Comparison of ENCODE assay signal across 6 mouse cellular contexts in genomic region chr3:18454558-18455191, GRCm38 (mm10).
DNase-seq lines count a peak whose midpoint lies in the region; ATAC-seq and TF ChIP-seq lines count a peak whose summit lies in the region.
"Not testable (repeated sequence)": the region's sequence is repeated elsewhere in the genome, so short reads cannot be mapped to it uniquely, and the experiment has no call there.

No protein-coding gene starts in this region.

- not testable (repeated sequence) for H3K9me3 ChIP-seq in forebrain, embryonic 15.5 days; hindbrain, embryonic 11.5 days (ENCODE audit: control insufficient read depth, low read length); midbrain, embryonic 11.5 days (ENCODE audit: control insufficient read depth, low read length); midbrain, embryonic 14.5 days (ENCODE audit: control insufficient read depth, low read length); neural tube, embryonic 13.5 days

- not testable (repeated sequence) for TF ChIP-seq CTCF in brain, embryonic 14.5 days (IDR thresholded peaks at IDR 0.05; ENCODE audit: borderline replicate concordance, extremely low read depth, insufficient read depth, insufficient read length)

- H3K27ac ChIP-seq in forebrain, embryonic 15.5 days (replicated peaks), result peak overlapping the region; percentile 62; the same call in 1 of the 2 replicates
- H3K27ac ChIP-seq in hindbrain, embryonic 11.5 days (ENCODE audit: low read depth, low read length); midbrain, embryonic 11.5 days (ENCODE audit: low read depth, low read length); midbrain, embryonic 14.5 days (replicated peaks; ENCODE audit: low read depth, low read length); neural tube, embryonic 13.5 days (replicated peaks): not testable (repeated sequence)

- DNase-seq in brain, embryonic 14.5 days (ENCODE audit: low read depth), result peak; percentile 15
- DNase-seq in hindbrain, embryonic 11.5 days (ENCODE audit: low spot score), result not testable (repeated sequence)
- peak; percentile 84 for DNase-seq in midbrain, embryonic 11.5 days (ENCODE audit: low spot score, missing footprints)
- peak; percentile 2 for DNase-seq in midbrain, embryonic 14.5 days

- H3K36me3 ChIP-seq in forebrain, embryonic 15.5 days; hindbrain, embryonic 11.5 days (ENCODE audit: control insufficient read depth, insufficient read depth, low read length); midbrain, embryonic 11.5 days (ENCODE audit: control insufficient read depth, insufficient read depth, low read length); midbrain, embryonic 14.5 days (ENCODE audit: control insufficient read depth, insufficient read depth, low read length); neural tube, embryonic 13.5 days: not testable (repeated sequence)

- 46% methylated on average over 4 of the region's 4 CpGs for WGBS in forebrain, embryonic 15.5 days
- 90% methylated on average over 2 of the region's 4 CpGs for WGBS in hindbrain, embryonic 11.5 days
- whole genome bisulfite sequencing in midbrain, embryonic 11.5 days, result 81% methylated on average over 2 of the region's 4 CpGs
- 68% methylated on average over 2 of the region's 4 CpGs for WGBS in midbrain, embryonic 14.5 days
- 56% methylated on average over 4 of the region's 4 CpGs for WGBS in neural tube, embryonic 13.5 days

- H3K27me3 ChIP-seq in forebrain, embryonic 15.5 days; hindbrain, embryonic 11.5 days (ENCODE audit: control insufficient read depth, insufficient read depth, low read length); midbrain, embryonic 11.5 days (ENCODE audit: control insufficient read depth, insufficient read depth, low read length); midbrain, embryonic 14.5 days (ENCODE audit: control insufficient read depth, insufficient read depth, low read length); neural tube, embryonic 13.5 days: not testable (repeated sequence)

- not testable (repeated sequence) for H3K9ac ChIP-seq in forebrain, embryonic 15.5 days (replicated peaks); hindbrain, embryonic 11.5 days (ENCODE audit: low read depth, low read length); midbrain, embryonic 11.5 days (ENCODE audit: low read length); midbrain, embryonic 14.5 days (replicated peaks; ENCODE audit: low read length); neural tube, embryonic 13.5 days

- TF ChIP-seq POLR2A in brain, embryonic 14.5 days (IDR thresholded peaks at IDR 0.05; ENCODE audit: borderline replicate concordance, extremely low read depth, insufficient read depth, insufficient read length, poor library complexity, severe bottlenecking), result not testable (repeated sequence)

- peaks cover 17% of the 10 kb centered on the region for H3K4me1 ChIP-seq in forebrain, embryonic 15.5 days
- not testable (repeated sequence) for H3K4me1 ChIP-seq in hindbrain, embryonic 11.5 days (replicated peaks; ENCODE audit: control insufficient read depth, insufficient read depth, low read length); midbrain, embryonic 11.5 days (ENCODE audit: control insufficient read depth, insufficient read depth, low read length); midbrain, embryonic 14.5 days (ENCODE audit: control insufficient read depth, insufficient read depth, low read length); neural tube, embryonic 13.5 days (replicated peaks)

- H3K4me2 ChIP-seq in forebrain, embryonic 15.5 days (replicated peaks); hindbrain, embryonic 11.5 days (replicated peaks; ENCODE audit: low read depth, low read length); midbrain, embryonic 11.5 days; midbrain, embryonic 14.5 days (ENCODE audit: low read length); neural tube, embryonic 13.5 days: not testable (repeated sequence)

- 0 out of 2 replicates have a peak, but pooled peaks have one; percentile 30 for ATAC-seq in forebrain, embryonic 15.5 days (replicated peaks)
- peak; percentile 18; the same call in 1 of the 2 replicates for ATAC-seq in hindbrain, embryonic 11.5 days (ENCODE audit: low FRiP score)
- ATAC-seq in midbrain, embryonic 11.5 days (ENCODE audit: low FRiP score), result peak; percentile 62
- not testable (repeated sequence) for ATAC-seq in midbrain, embryonic 14.5 days (ENCODE audit: low FRiP score, low TSS enrichment)
- ATAC-seq in neural tube, embryonic 13.5 days (ENCODE audit: low read depth), result peak; percentile 54

- H3K4me3 ChIP-seq in forebrain, embryonic 15.5 days; hindbrain, embryonic 11.5 days (ENCODE audit: low read depth, low read length); midbrain, embryonic 11.5 days (ENCODE audit: low read depth, low read length); midbrain, embryonic 14.5 days (replicated peaks; ENCODE audit: low read depth, low read length); neural tube, embryonic 13.5 days: not testable (repeated sequence)
